Mouse (Mus musculus) T-helper 1 cell (primary cell): ENCODE data around the gene Tprgl.

Experiments used
- in situ Hi-C: fragments of 300-600 bp; cut with MboI, MseI; formaldehyde crosslinking; loops from one replicate; pipeline ENCODE4 v1.15.1; 2025; ENCODE audit warnings: high pct_unique_total_duplicates

Gene Tprgl

DNA sequence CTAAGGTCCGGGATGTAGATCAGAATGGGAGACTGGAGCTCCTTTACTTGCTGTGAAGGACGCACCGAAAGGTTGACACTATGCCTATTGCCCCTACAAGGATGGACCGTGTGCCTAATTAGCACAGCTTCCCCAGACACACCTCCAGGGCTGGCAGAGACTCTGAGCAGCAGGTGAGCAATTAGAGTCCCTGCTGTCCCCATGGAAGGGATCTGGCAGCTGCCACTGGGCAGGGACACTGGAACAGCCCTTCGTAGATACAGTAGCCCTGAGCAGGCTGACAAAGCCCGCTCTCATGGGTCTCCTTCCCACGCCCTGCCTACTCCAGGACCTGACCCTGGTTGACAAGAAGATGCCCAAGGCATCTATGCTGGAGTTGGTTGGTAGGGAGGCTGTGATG, 38.1 kb downstream of the Tprgl start:
- in situ Hi-C loops = no loop called here

DNA sequence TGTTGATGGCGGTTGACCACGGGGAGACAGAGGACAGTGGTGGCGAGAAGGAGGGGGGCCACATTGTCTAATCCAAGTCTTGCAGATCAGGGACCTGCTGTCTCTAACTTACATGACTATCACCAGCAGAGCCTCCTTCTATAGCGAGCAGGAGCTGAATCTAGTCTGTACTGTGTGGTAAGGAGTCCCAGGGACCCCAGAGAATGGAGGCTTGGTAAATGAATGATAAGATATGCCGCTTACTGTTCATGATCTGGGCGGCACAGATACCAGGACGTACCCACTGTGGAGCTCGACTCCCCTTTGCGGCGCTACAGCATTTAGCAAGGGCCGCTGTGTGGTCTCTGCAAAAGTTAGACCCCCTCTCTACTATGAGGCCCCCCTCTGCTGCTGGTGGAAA, 38.7 kb downstream of the Tprgl start:
- in situ Hi-C loops = no loop called here

DNA sequence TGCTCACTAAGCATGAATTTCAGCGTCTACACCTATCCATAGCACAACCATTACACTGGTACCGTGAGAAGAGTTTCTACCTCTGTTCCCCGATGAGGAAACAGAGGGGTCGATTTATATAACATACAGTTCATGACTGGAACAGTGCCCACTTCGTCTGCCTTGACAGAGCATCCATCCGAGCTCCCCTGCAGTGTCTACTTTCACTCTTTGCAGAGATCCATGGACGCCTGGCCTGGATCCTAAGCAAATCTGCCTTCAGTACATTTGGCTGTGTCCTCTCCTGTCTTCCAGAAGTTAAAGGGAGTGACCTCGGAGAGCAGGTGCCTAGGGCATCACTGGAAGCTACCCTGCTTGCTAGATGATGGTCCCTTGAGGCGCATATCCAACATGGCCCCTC, 41.3 kb downstream of the Tprgl start:
- in situ Hi-C loops = loop anchor here (10.0 kb wide), 1 partner anchor 706 kb away; no protein-coding TSS in a partner anchor

DNA sequence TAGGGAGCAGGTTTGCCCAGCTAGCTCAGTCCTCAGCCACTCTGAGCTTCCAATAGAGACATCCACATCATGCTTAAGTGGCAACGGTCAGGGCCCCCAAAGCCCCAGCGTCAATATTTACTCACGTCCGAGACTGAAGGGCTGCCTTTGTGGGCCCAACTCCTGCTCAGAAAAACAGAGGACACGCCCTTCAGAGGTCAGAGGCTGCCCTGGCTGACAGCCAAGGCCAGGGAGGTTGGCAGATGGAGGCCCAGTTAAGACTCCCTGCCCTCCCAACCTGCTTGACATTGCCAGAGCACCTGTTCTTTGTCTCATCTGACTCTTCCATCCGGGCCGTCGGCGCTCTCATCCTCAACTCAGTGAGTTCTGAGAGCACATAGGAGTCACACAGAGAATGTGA, 41.7 kb downstream of the Tprgl start:
- in situ Hi-C loops = loop anchor here (10.0 kb wide), 1 partner anchor 706 kb away; no protein-coding TSS in a partner anchor

DNA sequence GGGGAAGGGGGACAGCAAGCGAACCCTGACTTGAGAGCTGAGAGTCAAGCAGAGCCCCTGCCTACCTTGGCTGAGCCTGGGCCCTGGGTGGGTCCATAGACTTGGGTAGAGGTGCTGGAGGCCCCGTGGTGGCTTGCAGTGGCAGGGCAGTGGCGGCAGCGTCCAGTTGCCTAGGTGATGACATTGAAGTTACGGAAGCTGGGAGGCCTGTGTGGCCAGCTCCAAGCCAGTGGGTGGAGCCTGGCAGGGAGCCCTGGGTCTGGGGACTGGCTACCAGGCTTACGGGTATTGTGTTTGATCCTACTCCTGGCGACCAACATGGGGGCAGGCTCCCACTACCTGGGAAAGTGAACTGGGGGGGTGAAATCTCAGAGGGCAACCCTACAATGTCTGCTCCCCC, 44.0 kb downstream of the Tprgl start:
- in situ Hi-C loops = loop anchor here (10.0 kb wide), 1 partner anchor 708 kb away; no protein-coding TSS in a partner anchor

DNA sequence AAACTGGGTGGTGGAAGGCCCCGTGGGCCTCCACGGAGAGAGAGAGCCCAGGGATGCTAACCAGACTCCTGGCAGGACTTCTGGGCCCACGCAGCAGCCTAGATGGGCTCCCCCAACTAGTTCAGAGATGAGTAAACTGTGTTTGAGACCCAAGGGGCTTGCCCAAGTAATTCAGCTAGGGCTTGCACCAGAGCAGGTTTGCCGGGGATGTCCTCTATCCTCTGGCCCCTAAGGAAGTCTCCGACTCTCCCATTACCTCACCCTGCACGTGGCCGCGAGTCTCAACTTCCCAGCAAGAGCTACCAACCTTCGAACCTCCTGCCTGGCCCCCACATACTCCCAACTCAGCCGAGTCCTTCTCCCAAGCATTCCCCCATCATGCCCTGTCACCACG, 50.6 kb downstream of the Tprgl start:
- in situ Hi-C loops = loop anchor here (10.0 kb wide), 1 partner anchor 715 kb away; no protein-coding TSS in a partner anchor

DNA sequence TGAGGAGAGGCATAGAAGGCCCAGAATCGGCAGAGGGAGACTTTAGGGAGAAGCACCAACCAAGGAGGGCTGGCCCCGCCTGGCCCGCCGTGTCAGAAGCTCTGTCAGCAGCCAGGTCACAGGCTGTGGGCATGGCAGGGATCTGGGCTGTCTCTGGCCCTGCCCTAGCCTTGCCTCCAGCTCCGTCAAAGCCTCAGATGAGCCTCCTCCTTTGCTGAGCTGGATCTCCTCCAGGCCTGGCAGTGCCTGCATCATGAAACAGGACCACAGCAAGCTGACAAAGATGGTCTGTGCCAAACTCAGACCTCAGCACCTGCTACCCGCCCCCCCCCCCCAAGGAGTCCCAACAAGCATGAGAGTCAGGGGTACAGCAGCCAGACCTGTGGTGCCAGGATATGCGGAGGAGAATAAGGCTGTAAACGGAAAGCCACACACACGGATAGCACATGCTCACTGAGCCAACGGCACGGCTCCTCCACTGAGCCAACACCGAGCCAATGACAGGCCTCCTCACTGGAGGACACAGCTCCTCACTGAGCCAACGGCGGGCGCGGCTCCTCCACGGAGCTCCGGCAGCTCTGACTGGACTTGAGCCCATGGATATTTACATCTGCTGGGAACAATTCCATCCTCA, 51.1 kb downstream of the Tprgl start:
- in situ Hi-C loops = no loop called here
